Mouse (Mus musculus) thymus, adult 2 months (tissue): ENCODE data around the gene Nfyc. TPM values are rescaled to one million over a fixed set of nuclear protein-coding genes. Genes with fewer than 3 reads are reported as not detected.

Source experiments
- DNase-seq: peaks from one replicate; pipeline ENCODE4 v3.0.0; 2021
- H3K27ac ChIP-seq: fragments of 200-500 bp; 2 replicates; pipeline ENCODE4 v1.5.1; 2012; ENCODE audit warnings: low read length, control low read depth; ENCODE audit not compliant: control insufficient read depth, insufficient read depth
- H3K27me3 ChIP-seq: fragments of 200-500 bp; 2 replicates; pipeline ENCODE4 v1.6.1; 2012; ENCODE audit warnings: mild to moderate bottlenecking, low read length, moderate library complexity, mixed read lengths; ENCODE audit not compliant: control insufficient read depth, insufficient read depth
- H3K36me3 ChIP-seq: fragments of 200-500 bp; 2 replicates; pipeline ENCODE4 v1.6.1; 2012; ENCODE audit warnings: mild to moderate bottlenecking, low read length, moderate library complexity; ENCODE audit not compliant: control insufficient read depth, insufficient read depth
- H3K4me1 ChIP-seq: fragments of 200-500 bp; replicated peaks from 2 replicates; pipeline ENCODE4 v1.6.1; 2012; ENCODE audit warnings: low read length; ENCODE audit not compliant: control insufficient read depth, insufficient read depth
- H3K4me3 ChIP-seq: fragments of 200-500 bp; 2 replicates; pipeline ENCODE4 v1.5.1; 2012; ENCODE audit warnings: mild to moderate bottlenecking, low read length, control low read depth, moderate library complexity; ENCODE audit not compliant: control insufficient read depth, insufficient read depth
- CTCF ChIP-seq: fragments of 200-500 bp; IDR thresholded peaks from 2 replicates; pipeline ENCODE4 v1.5.1; 2012; ENCODE audit warnings: mild to moderate bottlenecking, control low read depth, low read length, moderate library complexity, borderline replicate concordance; ENCODE audit not compliant: control insufficient read depth, poor library complexity, insufficient read depth; ENCODE audit errors: extremely low read depth
- POLR2A ChIP-seq: fragments of 200-500 bp; IDR thresholded peaks from 2 replicates; pipeline ENCODE4 v1.6.1; 2012; ENCODE audit warnings: mild to moderate bottlenecking, low read length, control low read depth, moderate library complexity; ENCODE audit not compliant: control insufficient read depth, poor library complexity, insufficient read depth; ENCODE audit errors: extremely low read depth
- WGBS: fragments of 180-500 bp; shearing (Covaris S2); methylation state at CpG from one replicate; pipeline ENCODE4 v1.1.7; 2018; 5-methylcytosine and 5-hydroxymethylcytosine counted together
- polyA plus RNA-seq: library from polyadenylated mRNA; depleted of rRNA; stranded (reverse); fragments of >200 nt; gene quantifications from 2 replicates; pipeline ENCODE4 v1.2.3, GENCODE M21; 2012

Gene Nfyc
- polyA plus RNA-seq, 1 experiment = 354 TPM

GRCm38 (mm10) chr4:120732737-120733136 lies 98.6 kb downstream of the Nfyc start:
- Histone ChIP-seq H3K27me3 (peaks cover 7% of the 10 kb centered on the region), H3K27ac (no peak overlapping the region), H3K4me3 (no peak overlapping the region), H3K36me3 (no peaks in the 10 kb centered on the region), H3K4me1 (peaks cover 10% of the 10 kb centered on the region)
- no peak for TF ChIP-seq CTCF
- no peak for TF ChIP-seq POLR2A
- 76% methylated on average over 6 of the region's 6 CpGs for WGBS
- no peak for DNase-seq

GRCm38 (mm10) chr4:120731030-120731644 lies 100.2 kb downstream of the Nfyc start:
- no peak overlapping the region for H3K27ac ChIP-seq
- TF ChIP-seq CTCF (no peak), POLR2A (no peak)
- no peaks in the 10 kb centered on the region for H3K36me3 ChIP-seq
- peak; percentile 57 for DNase-seq
- H3K4me3 ChIP-seq = peak overlapping the region; percentile 51
- peaks cover 7% of the 10 kb centered on the region for H3K27me3 ChIP-seq
- WGBS = 1% methylated on average over 40 of the region's 40 CpGs
- H3K4me1 ChIP-seq = peaks cover 10% of the 10 kb centered on the region

- TF ChIP-seq CTCF (no peak), POLR2A (no peak)
- peaks cover 7% of the 10 kb centered on the region for H3K27me3 ChIP-seq
- DNase-seq = no peak
- peaks cover 10% of the 10 kb centered on the region for H3K4me1 ChIP-seq
- WGBS = 41% methylated on average over 6 of the region's 6 CpGs
- H3K36me3 ChIP-seq = no peaks in the 10 kb centered on the region
- H3K27ac ChIP-seq = no peak overlapping the region
- H3K4me3 ChIP-seq = no peak overlapping the region
These were observed 100.8 kb downstream of the Nfyc start for GRCm38 (mm10) chr4:120730574-120730973.

GRCm38 (mm10) chr4:120730146-120730545 lies 101.2 kb downstream of the Nfyc start:
- Histone ChIP-seq H3K27ac (no peak overlapping the region), H3K27me3 (peaks cover 7% of the 10 kb centered on the region), H3K36me3 (no peaks in the 10 kb centered on the region), H3K4me1 (peaks cover 10% of the 10 kb centered on the region), H3K4me3 (no peak overlapping the region)
- WGBS = 66% methylated on average over 6 of the region's 6 CpGs
- TF ChIP-seq CTCF (no peak), POLR2A (no peak)
- DNase-seq = no peak

GRCm38 (mm10) chr4:120729441-120729840 lies 101.9 kb downstream of the Nfyc start:
- WGBS = 68% methylated on average over 6 of the region's 6 CpGs
- no peak for TF ChIP-seq POLR2A
- TF ChIP-seq CTCF = no peak

GRCm38 (mm10) chr4:120727842-120728241 lies 103.5 kb downstream of the Nfyc start:
- H3K27ac ChIP-seq = no peak overlapping the region
- peaks cover 7% of the 10 kb centered on the region for H3K27me3 ChIP-seq
- no peak overlapping the region for H3K4me3 ChIP-seq
- DNase-seq = no peak
- WGBS = 86% methylated on average over 11 of the region's 11 CpGs
- no peaks in the 10 kb centered on the region for H3K36me3 ChIP-seq
- peaks cover 10% of the 10 kb centered on the region for H3K4me1 ChIP-seq
- TF ChIP-seq POLR2A = no peak
- TF ChIP-seq CTCF = no peak

More at GRCm38 (mm10) chr4:120729441-120729840, 101.9 kb downstream of the Nfyc start:
- H3K27ac ChIP-seq = no peak overlapping the region
- H3K4me3 ChIP-seq = no peak overlapping the region
- H3K4me1 ChIP-seq = peaks cover 10% of the 10 kb centered on the region
- no peaks in the 10 kb centered on the region for H3K36me3 ChIP-seq
- H3K27me3 ChIP-seq = peaks cover 7% of the 10 kb centered on the region
- DNase-seq = no peak

- Histone ChIP-seq H3K4me3 (no peak overlapping the region), H3K27ac (no peak overlapping the region)
- no peak for DNase-seq
These were observed 105.2 kb downstream of the Nfyc start for GRCm38 (mm10) chr4:120726174-120726573.

More at GRCm38 (mm10) chr4:120726174-120726573, 105.2 kb downstream of the Nfyc start:
- Histone ChIP-seq H3K27me3 (peaks cover 1% of the 10 kb centered on the region), H3K36me3 (no peaks in the 10 kb centered on the region), H3K4me1 (peaks cover 4% of the 10 kb centered on the region)
- 84% methylated on average over 4 of the region's 4 CpGs for WGBS
- TF ChIP-seq POLR2A (no peak), CTCF (no peak)
